Mouse (Mus musculus) kidney, postnatal 0 days (tissue): ENCODE measurements around the gene Rplp2. TPM values are rescaled to one million over a fixed set of nuclear protein-coding genes. Genes with fewer than 3 reads are reported as not detected.

Source experiments
- ATAC-seq: fragments of 200-750 bp; cut with Nextera tagmentation; replicated peaks from 2 replicates; pipeline ENCODE4 v1.8.0; 2017; ENCODE audit warnings: low read depth, moderate number of reproducible peaks, moderate TSS enrichment, moderate library complexity; ENCODE audit not compliant: low FRiP score
- DNase-seq: peaks from one replicate; pipeline ENCODE4 v3.0.0-alpha.2; 2016; ENCODE audit warnings: low spot score
- H3K27ac ChIP-seq: fragments of 300-500 bp; sonication (generic); 2 replicates; pipeline ENCODE4 v1.5.1; 2014; ENCODE audit warnings: mild to moderate bottlenecking
- H3K27me3 ChIP-seq: fragments of 300-500 bp; sonication (generic); 2 replicates; pipeline ENCODE4 v1.6.1; 2014; ENCODE audit warnings: low read length, mixed read lengths; ENCODE audit not compliant: insufficient read depth
- H3K36me3 ChIP-seq: fragments of 300-500 bp; sonication (generic); 2 replicates; pipeline ENCODE4 v1.6.1; 2014; ENCODE audit warnings: low read length, mixed read lengths; ENCODE audit not compliant: insufficient read depth
- H3K4me1 ChIP-seq: fragments of 300-500 bp; sonication (generic); replicated peaks from 2 replicates; pipeline ENCODE4 v1.6.1; 2014; ENCODE audit warnings: antibody characterized with exemption, low read length, mixed read lengths; ENCODE audit not compliant: insufficient read depth
- H3K4me2 ChIP-seq: fragments of 300-500 bp; sonication (generic); 2 replicates; pipeline ENCODE4 v1.6.1; 2014; ENCODE audit warnings: mild to moderate bottlenecking, low read length, moderate library complexity, mixed read lengths
- H3K4me3 ChIP-seq: fragments of 300-500 bp; sonication (generic); replicated peaks from 2 replicates; pipeline ENCODE4 v1.5.1; 2014; ENCODE audit warnings: low read depth, low read length
- H3K9ac ChIP-seq: fragments of 300-500 bp; sonication (generic); 2 replicates; pipeline ENCODE4 v1.6.1; 2014; ENCODE audit warnings: low read depth, low read length
- H3K9me3 ChIP-seq: fragments of 300-500 bp; sonication (generic); replicated peaks from 2 replicates; pipeline ENCODE4 v1.6.1; 2016; ENCODE audit warnings: low read length, inconsistent platforms, mixed read lengths
- CTCF ChIP-seq: IDR thresholded peaks from 2 replicates; pipeline ENCODE4 v1.5.1; 2016; ENCODE audit warnings: antibody characterized with exemption, low read depth, mild to moderate bottlenecking, moderate library complexity
- WGBS: fragments of 180-500 bp; shearing (Covaris S2); extraction: QIAGEN DNeasy Blood & Tissue Kit; methylation state at CpG from one replicate; pipeline ENCODE4 v1.1.7; 2014; 5-methylcytosine and 5-hydroxymethylcytosine counted together
- polyA plus RNA-seq: library from polyadenylated mRNA; unstranded; fragments of >200 nt; fragmentation: Nextera tagmentation; extraction: Ambion mirVana; gene quantifications from 2 replicates; pipeline ENCODE4 v1.2.1, GENCODE M21; 2015

Rplp2 gene
- polyA plus RNA-seq, 1 experiment from 2014 or later: 1,595 TPM

DNA sequence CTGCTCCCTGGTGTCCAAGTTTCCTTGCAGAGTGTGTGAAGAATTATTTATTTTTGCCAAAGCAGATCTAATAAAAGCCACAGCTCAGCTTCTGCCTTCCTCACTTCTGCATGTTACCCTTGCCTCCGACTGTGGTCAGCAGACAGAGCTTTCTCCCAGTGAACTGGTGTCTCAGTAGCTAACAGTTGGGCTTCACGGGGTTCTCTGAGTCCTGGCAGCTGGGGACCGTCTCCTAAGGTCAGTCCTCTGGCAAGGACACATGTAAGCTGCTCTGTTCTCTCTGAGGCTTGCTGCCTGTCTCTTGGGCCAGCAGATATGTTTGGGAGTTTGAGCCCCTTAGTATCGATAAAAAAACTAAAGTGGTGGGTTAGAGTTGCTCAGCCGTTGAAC lies 12.8 kb downstream of the Rplp2 start:
- peaks cover 27% of the 10 kb centered on the region for H3K4me1 ChIP-seq
- H3K27ac ChIP-seq: no peak overlapping the region
- no peak overlapping the region for H3K4me3 ChIP-seq
- H3K4me2 ChIP-seq: no peak overlapping the region
- no peak overlapping the region for H3K9ac ChIP-seq
- no peaks in the 10 kb centered on the region for H3K27me3 ChIP-seq
- no peak for ATAC-seq
- H3K9me3 ChIP-seq: no peaks in the 10 kb centered on the region
- H3K36me3 ChIP-seq: peaks cover 13% of the 10 kb centered on the region; the same call in 1 of the 2 replicates
- WGBS: 62% methylated on average over 5 of the region's 5 CpGs
- no peak for TF ChIP-seq CTCF
- no peak for DNase-seq

GRCm38 (mm10) chr7:141460391-141461113 lies 13.4 kb downstream of the Rplp2 start, which contains the start of gene Cracr2b:
Gene Cracr2b (plus strand): TSS chr7:141461094.
- Histone ChIP-seq H3K9ac (peak within 1 kb of the TSS; percentile 66), H3K36me3 (peaks cover 13% of the 10 kb centered on the region; the same call in 1 of the 2 replicates), H3K9me3 (no peaks in the 10 kb centered on the region), H3K27me3 (no peaks in the 10 kb centered on the region), H3K4me1 (peaks cover 33% of the 10 kb centered on the region), H3K27ac (0 out of 2 replicates have a peak within 1 kb of the TSS, but pooled peaks have one; percentile 20), H3K4me2 (peak within 1 kb of the TSS; percentile 79), H3K4me3 (peak within 1 kb of the TSS; percentile 47)
- no peak for ATAC-seq
- 72% methylated on average over 15 of the region's 15 CpGs for WGBS
- DNase-seq: no peak
- TF ChIP-seq CTCF: no peak

GRCm38 (mm10) chr7:141461521-141462332 lies 14.6 kb downstream of the Rplp2 start:
- 2% methylated on average over 54 of the region's 59 CpGs for WGBS
- ATAC-seq: 0 out of 2 replicates have a peak, but pooled peaks have one; percentile 3
- H3K27ac ChIP-seq: 0 out of 2 replicates have a peak overlapping the region, but pooled peaks have one; percentile 20
- no peaks in the 10 kb centered on the region for H3K9me3 ChIP-seq
- H3K4me1 ChIP-seq: peaks cover 33% of the 10 kb centered on the region
- H3K9ac ChIP-seq: peak overlapping the region; percentile 66
- H3K4me3 ChIP-seq: peak overlapping the region; percentile 47
- H3K36me3 ChIP-seq: peaks cover 13% of the 10 kb centered on the region; the same call in 1 of the 2 replicates
- DNase-seq: peak; percentile 63
- no peaks in the 10 kb centered on the region for H3K27me3 ChIP-seq
- TF ChIP-seq CTCF: peak; percentile 44
- peak overlapping the region; percentile 79 for H3K4me2 ChIP-seq

DNA sequence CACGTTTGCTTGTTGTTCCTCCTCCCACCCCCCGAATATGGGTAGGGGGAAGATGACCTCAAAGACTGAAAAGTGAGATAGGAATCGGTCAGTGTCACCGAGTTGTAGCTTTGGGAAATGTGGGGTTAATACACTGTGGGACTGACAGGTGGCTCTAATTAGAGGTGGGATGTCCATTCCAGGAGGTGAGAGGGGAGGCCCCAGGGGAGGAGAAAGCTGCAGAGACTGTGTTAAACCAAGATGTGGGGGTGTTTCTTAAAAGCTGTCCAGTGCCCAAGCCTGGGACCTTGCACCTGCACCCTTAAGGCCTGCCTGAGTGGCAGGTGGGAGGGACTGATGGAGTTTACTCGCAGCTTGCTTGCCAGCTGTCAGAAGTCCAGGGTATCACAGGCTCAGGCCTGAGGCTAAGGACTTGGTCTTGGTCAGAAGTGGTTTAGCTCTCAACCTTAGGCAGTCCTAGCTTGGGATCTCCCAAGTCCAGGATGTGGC lies 15.2 kb downstream of the Rplp2 start:
- 0 out of 2 replicates have a peak overlapping the region, but pooled peaks have one; percentile 20 for H3K27ac ChIP-seq
- no peak for ATAC-seq
- H3K4me1 ChIP-seq: peaks cover 37% of the 10 kb centered on the region
- H3K27me3 ChIP-seq: no peaks in the 10 kb centered on the region
- no peak for TF ChIP-seq CTCF
- no peaks in the 10 kb centered on the region for H3K9me3 ChIP-seq
- peak overlapping the region; percentile 66; the same call in 1 of the 2 replicates for H3K9ac ChIP-seq
- peak overlapping the region; percentile 79 for H3K4me2 ChIP-seq
- H3K4me3 ChIP-seq: peak overlapping the region; percentile 47
- H3K36me3 ChIP-seq: peaks cover 13% of the 10 kb centered on the region; the same call in 1 of the 2 replicates
- DNase-seq: no peak
- 12% methylated on average over 5 of the region's 5 CpGs for WGBS

- Histone ChIP-seq H3K4me1 (peaks cover 48% of the 10 kb centered on the region), H3K9ac (peak overlapping the region; percentile 32; the same call in 1 of the 2 replicates), H3K9me3 (no peaks in the 10 kb centered on the region), H3K4me3 (peak overlapping the region; percentile 12; the same call in 1 of the 2 replicates), H3K36me3 (peaks cover 2% of the 10 kb centered on the region; the same call in 1 of the 2 replicates), H3K4me2 (peak overlapping the region; percentile 50), H3K27ac (peak overlapping the region; percentile 26; the same call in 1 of the 2 replicates), H3K27me3 (no peaks in the 10 kb centered on the region)
- TF ChIP-seq CTCF: no peak
- DNase-seq (peak; percentile 66), ATAC-seq (no peak)
- 36% methylated on average over 12 of the region's 12 CpGs for WGBS
Observed at GRCm38 (mm10) chr7:141463824-141464602, 16.8 kb downstream of the Rplp2 start.
